Mouse (Mus musculus): ENCODE results near the gene Gm21988.

Gene Gm21988

GRCm38 (mm10) chr11:70239541-70240279, at the start of gene Gm21988, which contains the start of gene Rnasek:
Gene Gm21988 (minus strand): TSS chr11:70239830.
Gene Rnasek (minus strand): TSS chr11:70239842.
- peak; percentile 61 to 75 for DNase-seq

GRCm38 (mm10) chr11:70289236-70289635, 49.6 kb upstream of the Gm21988 start:
- DNase-seq, result no peak

GRCm38 (mm10) chr11:70288102-70288501, 48.5 kb upstream of the Gm21988 start:
- no peak for DNase-seq

DNA sequence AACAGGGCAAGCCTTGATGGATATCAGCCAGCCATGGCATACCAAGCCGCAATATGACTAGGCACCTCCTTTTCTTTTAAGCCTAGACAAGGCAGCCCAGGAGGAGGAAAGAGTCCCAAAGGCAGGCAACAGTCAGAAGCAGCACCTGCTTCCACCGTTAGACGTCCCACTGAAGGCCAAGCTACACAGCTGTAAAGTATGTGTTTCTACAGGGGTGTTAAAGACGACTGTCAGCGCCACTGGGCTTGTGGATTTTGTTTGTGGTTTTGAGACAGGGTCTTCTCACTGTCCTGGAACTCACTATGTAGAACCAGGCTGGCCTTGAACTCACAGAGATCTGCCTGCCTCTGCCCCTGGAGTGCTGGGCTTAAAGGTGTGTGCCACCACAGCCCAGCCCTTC, 46.1 kb upstream of the Gm21988 start:
- DNase-seq, result no peak

- DNase-seq, result no peak
Observed at GRCm38 (mm10) chr11:70284757-70285156, 45.1 kb upstream of the Gm21988 start.

DNA sequence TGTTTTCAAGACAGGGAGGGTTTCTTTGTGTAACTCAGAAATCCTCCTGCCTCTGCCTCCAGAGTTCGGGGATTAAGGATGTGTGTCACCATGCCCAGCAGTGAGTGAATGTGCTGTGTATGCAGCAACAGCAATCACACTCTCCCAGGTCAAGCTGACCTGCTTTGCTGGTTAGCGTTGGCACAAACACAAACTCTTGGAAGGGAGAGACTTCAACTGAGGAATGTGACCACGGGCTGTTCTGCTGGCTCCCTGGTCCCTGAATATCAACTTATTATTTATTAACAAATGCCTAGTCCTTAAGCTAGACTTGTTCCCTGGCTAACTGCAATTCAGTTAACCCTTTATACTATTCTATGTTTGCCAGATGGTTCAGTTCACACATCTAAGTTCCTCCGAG, 44.0 kb upstream of the Gm21988 start:
- no peak for DNase-seq

- peak in 1 of 2 experiments; percentile 30 for DNase-seq
Observed at GRCm38 (mm10) chr11:70280441-70280840, 40.8 kb upstream of the Gm21988 start.

- DNase-seq, result no peak
Observed at GRCm38 (mm10) chr11:70278961-70279360, 39.3 kb upstream of the Gm21988 start.

DNA sequence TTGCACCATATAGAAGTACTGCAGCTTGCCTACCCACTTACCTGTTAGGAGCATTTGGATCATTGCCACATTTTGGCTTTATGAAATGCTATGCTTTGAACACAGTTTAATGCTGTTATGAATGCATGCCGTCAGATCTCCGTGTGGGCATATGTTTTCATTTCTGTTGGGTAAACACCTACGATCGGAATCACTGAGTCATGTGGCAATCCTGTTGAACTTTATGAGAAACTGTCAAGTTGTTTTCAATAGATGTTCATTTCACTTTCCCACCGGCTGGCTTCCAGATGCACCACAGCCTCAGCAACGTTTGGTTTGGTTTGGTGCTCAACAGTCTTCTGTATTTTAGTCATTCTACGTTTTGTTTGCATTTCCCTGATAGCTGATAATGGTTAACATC, 32.0 kb upstream of the Gm21988 start:
- DNase-seq, result no peak

- DNase-seq, result no peak
Observed at GRCm38 (mm10) chr11:70266405-70266804, 26.8 kb upstream of the Gm21988 start.

DNA sequence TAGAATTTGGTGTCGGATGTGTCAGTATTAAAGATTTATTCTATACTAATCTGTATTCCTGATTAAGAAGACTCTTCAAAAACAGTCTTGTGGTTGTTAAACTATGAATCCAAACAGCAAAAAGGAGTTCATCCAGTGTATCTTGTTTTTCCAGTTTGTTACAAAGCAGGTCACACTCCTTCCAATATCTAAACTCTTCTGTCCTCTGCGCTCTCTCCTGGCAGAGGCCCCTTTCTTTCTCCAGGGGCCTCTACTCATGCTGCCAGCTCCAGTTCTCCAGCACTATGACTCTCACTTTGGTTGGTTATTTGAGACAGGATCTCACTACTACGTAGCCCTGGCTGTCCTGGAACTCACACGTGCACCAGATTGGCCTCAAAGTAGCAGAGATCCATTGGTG, 26.2 kb upstream of the Gm21988 start:
- no peak for DNase-seq

GRCm38 (mm10) chr11:70265252-70265651, 25.6 kb upstream of the Gm21988 start:
- no peak for DNase-seq

DNA sequence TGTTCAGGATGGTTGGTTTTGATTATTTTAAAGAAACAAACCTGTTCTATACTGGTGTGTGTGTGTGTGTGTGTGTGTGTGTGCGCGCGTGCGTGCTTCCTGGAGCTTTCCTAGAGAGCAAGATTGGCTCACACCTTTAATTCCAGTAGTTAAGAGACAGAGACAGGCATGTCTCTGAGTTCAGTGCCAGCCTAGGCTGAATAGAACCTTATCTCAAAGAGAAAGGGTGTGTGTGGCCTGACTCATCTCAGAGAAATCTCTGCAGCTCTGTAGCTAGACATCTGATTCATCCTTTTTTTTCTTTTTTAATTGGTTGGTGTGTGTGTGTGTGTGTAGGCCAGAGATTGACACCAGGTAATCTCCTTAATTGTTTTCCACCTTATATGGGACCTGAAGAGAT, 19.4 kb upstream of the Gm21988 start:
- no peak for DNase-seq

DNA sequence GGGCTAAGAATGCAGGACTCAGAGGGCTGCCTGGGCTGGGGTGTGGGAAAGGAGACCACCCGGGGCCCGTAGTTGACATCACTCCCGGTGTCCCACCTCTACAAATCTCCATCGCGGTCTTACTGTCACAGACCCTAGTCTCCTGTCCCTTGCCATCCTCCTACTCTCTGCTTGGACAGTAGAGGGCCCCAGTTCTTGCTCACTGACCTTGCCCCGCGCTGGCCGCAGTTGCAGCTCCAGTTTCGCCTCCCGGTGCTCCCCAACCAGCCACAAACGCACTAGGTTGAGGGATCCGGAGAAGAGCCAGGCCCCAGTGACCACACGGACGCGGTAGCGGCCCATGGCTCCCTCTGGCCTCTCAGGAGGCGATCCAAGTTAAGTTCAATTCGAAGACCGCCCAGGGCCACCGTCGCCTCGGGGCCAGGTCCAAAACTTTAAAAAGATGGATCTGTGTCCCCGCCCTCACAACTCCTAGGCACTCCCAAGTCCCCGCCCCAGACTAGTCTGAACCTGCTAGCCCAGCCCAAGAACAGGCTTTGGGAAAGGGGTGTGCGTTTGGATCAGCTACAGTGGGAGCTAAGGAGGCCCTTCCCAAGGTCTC, 15.4 kb upstream of the Gm21988 start, which contains the start of gene Alox12:
Gene Alox12 (minus strand): TSS at position 423 of the 601 bp plus-strand sequence.
- no peak for DNase-seq

GRCm38 (mm10) chr11:70254337-70254736, 14.7 kb upstream of the Gm21988 start:
- no peak for DNase-seq

- no peak for DNase-seq
Observed at GRCm38 (mm10) chr11:70251853-70252252, 12.2 kb upstream of the Gm21988 start.

GRCm38 (mm10) chr11:70250150-70250549, 10.5 kb upstream of the Gm21988 start:
- DNase-seq, result no peak

- DNase-seq, result peak in 1 of 2 experiments; percentile 72
Observed at GRCm38 (mm10) chr11:70247136-70247845, 7.7 kb upstream of the Gm21988 start.

- no peak for DNase-seq
Observed at GRCm38 (mm10) chr11:70242591-70242990, 3.0 kb upstream of the Gm21988 start.

GRCm38 (mm10) chr11:70238591-70239440, 814 bp downstream of the Gm21988 start:
- no peak for DNase-seq

DNA sequence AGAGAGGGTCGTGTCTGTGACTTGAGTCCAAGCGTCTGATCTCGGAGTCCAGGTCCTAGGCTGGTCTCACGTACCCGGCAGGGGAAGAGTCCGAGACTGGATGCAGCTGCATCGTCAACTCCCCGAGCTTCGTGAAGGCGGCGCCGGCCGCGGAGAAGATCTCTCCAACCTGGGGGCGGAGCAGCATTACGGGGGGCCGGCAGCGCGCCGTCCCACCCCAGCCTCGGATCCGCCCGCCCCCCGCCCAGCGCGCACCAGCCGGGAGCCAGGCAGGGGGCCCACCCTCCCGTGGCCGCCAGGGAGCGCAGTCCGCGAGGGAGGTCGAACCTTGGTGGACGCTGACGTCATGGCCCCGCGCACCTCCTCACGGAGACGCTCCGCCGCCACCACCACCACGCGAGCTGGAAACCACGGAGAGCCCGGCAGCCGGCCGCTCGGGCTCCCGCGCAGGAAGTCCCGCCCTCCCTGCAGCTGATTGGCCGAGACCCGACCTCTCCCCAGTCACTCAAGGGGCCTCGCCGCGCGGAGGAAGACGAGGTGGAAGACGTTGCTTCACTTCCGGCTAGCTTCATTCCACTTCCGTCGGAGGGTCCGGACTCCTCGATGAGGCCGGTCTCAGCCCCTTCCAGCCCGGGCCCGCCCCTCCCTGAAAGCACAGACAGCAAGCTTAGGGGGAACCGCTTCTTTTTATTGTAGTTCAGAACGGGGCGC, 2.0 kb downstream of the Gm21988 start, which contains the start of gene 0610010K14Rik:
Gene 0610010K14Rik (minus strand): TSS at position 458 of the 711 bp plus-strand sequence.
- DNase-seq, result peak; percentile 97

GRCm38 (mm10) chr11:70236717-70237116, 2.9 kb downstream of the Gm21988 start:
- no peak for DNase-seq
